Mouse (Mus musculus) megakaryocyte progenitor cell, adult 5-6 weeks (primary cell): ENCODE measurements around the gene Polr2c. TPM values are rescaled to one million over a fixed set of nuclear protein-coding genes. Genes with fewer than 3 reads are reported as not detected.
"Not testable (repeated sequence)": the region's sequence is repeated elsewhere in the genome, so short reads cannot be mapped to it uniquely, and the experiment has no call there.

Experiments used
- ATAC-seq: replicated peaks from 2 replicates; pipeline ENCODE4 v1.8.0; 2016; ENCODE audit warnings: mild to moderate bottlenecking, moderate TSS enrichment, inconsistent platforms; ENCODE audit not compliant: poor library complexity
- total RNA-seq, 2 experiments: library from RNA; stranded (forward) in 1 of 2; stranded (reverse) in 1 of 2; fragments of 157-497, 149-512 nt in 1 of 2; fragments of 200-1000 nt in 1 of 2; gene quantifications; 2 replicates each; pipeline versions ENCODE4 v1.2.3 to v1.2.4; 2015 to 2017

Polr2c gene
- total RNA-seq, 2 experiments from 2014 or later, result 65.0 to 66.4 TPM

GRCm38 (mm10) chr8:94837662-94838574 is 19.3 kb upstream of the Polr2c start, which contains the start of the genes Coq9 and Ciapin1:
Gene Coq9 (plus strand): TSS chr8:94838321.
Gene Ciapin1 (minus strand): TSS chr8:94838358.
- peak; percentile 93 for ATAC-seq

GRCm38 (mm10) chr8:94838600-94838999 is 18.6 kb upstream of the Polr2c start:
- ATAC-seq, result peak; percentile 73

- ATAC-seq, result no peak
These were observed 16.1 kb upstream of the Polr2c start for GRCm38 (mm10) chr8:94841183-94841582.

- ATAC-seq, result no peak
These were observed 7.2 kb upstream of the Polr2c start for GRCm38 (mm10) chr8:94850049-94850448.

DNA sequence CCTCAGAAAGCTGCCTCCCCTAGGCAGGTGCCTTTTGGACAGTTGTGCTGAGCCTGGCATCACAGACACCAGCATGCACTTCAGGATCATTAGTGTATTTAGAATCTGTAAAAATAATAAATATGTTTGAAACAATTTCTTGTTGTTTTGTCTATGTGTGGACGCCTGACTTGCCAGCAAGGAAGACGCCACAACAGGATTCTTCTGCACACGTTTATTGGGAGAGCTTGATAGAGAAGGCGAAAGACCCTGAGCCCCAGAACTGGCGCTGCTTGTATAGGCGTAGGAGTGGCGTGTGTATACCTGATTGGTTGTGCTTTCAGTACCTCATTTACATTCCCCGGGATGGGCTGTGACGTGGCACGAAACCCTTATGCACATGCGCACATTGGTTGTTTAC is 2.5 kb upstream of the Polr2c start:
- not testable (repeated sequence) for ATAC-seq

DNA sequence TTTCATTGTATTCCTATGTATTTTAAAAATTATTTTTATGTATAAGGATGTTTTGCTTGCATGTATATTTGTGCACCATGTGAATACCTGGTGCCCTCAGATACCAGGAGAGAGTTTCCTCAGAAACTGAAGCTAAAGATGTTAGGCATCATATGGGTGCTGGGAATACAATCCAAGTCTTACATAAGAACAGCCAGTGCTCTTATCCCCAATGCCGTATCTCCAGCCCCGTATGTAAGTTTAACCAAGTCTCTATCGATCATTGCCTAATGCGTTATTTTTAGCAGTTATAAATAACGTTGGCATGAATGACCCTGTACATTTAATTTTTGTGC is 272 bp upstream of the Polr2c start:
- 0 out of 2 replicates have a peak, but pooled peaks have one; percentile 10 for ATAC-seq

- peak; percentile 72 for ATAC-seq
These were observed 4.2 kb downstream of the Polr2c start for GRCm38 (mm10) chr8:94861352-94861910.

GRCm38 (mm10) chr8:94862487-94863220 is 5.4 kb downstream of the Polr2c start:
- ATAC-seq, result no peak

DNA sequence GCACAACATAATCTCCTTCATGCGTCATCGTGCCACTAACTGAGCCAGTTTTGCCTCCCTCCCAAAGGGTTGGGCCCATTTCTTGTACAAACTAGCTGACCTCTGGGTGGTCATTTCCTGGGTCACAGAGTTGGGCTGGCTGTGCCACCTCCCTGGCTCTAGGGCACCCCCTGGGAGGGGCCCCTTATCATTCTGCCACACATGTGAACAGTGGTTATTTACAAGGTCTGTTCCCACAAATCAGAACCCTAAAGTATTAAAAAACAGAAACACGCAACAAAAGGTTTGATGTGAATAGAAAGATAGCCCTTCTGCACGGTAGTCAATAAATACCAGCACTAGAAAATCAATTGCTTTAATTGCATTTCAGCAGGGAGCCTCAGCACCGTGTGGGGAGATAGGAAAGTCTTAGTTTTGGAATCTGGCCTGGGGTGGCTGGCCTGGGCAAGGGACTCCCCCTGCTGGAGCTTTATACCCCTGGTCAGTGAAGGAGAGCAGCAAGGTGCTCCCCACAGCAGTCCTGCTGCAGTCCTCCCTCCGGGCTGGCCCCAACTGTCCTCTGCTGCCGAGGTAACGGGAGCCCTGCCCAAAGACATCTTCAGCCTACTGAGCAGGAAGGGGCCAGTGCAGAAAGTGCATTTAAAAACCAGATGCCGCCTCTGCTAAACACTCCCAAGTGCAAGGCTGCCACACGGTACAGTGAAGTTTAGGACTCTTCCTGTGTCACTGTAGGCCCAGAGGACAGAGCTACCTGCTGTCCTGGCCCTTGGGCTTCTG is 6.8 kb downstream of the Polr2c start:
- ATAC-seq, result no peak

- no peak for ATAC-seq
These were observed 8.0 kb downstream of the Polr2c start for GRCm38 (mm10) chr8:94865292-94865691.

DNA sequence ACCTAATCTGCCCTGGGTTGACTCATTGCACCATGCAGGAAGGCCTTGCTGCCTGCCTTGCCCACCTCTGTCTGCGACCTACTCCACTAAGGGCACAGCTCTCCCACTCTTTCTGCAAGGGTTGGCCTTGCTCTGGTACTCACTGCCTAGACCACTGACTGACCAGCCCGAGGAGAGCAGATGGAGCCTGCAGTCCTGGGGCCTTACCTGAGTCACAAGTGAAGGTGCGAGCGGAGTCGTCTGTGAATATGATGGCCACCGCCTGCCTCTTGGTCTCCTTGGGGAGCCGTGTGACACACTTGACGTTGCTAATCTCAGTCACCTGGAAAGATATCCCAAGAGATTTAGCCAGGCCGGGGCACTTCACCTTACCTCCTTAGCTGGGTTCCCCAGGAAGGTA is 9.7 kb downstream of the Polr2c start:
- no peak for ATAC-seq

DNA sequence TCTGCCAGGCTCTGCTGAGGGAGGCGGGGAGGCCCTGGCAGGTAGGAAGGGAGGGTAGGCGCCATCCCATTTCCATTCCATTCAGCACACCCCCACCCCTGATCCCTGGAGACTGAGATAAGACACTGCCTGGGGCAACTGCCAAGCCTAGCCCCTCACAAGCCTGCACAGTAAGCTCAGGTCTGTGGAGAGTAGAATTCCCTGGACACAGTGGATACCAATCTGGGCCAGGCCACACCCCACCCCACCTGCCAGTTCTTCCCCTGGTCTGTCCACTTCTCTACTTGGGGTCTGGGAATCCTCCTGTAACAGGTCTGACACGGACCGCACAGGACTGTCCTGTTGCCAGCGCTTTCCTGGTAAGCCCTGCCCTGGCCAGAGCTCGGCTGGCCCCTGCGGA is 11.9 kb downstream of the Polr2c start:
- no peak for ATAC-seq

DNA sequence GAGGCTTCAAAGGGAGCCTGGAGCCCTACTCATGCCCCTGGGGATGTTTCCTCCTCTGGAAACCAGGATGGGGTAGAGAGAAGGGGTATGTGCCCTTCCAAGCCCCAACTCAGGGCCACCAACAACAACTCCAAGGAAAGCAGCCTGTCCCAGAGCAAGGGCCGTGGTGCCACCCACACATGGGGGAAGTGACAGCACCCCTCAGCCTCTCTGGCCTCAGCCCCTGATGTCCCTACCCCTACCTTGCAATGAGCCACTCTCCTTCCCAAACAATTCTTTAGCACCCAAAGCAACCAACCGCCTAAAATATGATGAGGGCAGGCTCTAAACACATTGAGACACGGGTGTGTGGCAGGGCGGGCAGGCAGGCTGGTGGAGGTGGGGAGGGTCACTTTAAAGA is 12.8 kb downstream of the Polr2c start:
- no peak for ATAC-seq

GRCm38 (mm10) chr8:94870474-94871107 is 13.3 kb downstream of the Polr2c start:
- peak; percentile 16; the same call in 1 of the 2 replicates for ATAC-seq

DNA sequence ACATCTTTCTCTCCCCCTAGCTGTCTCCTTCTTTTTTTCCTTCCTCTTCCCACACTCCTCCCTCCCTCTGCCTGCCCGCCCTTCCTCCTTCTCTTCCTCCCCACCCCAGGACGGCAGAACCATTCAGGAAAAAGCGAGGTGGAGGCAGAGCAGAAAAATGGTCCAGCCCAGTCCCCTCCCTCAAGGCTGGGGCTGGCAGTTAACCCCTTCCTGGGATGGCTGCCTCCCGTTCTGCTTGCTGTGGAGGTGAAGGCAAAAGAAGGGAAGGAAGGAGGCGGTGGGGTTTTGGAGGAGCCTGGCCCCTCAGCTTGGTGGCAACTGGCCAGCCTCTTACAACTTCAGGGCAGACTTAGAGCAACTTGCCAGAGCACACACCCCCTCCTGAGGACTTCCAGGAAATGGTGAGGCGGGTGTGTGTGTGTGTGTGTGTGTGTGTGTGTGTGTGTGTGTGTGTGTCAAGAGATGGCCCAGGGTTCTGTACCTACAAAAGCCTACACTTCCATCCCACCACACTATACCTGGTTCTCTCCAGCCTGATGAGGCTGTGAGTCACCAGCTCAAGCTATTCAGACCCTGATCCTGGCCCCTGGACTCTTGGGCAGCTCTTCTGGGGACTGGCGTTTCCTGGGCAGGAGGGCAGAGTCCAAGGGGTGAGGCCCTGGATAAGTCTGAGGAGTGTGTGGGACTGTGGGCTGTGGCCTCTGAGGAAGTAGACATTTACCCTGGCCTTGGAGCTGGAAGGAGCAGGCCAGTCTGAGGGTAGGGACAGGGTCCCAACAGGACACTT is 14.1 kb downstream of the Polr2c start:
- ATAC-seq, result peak; percentile 14; the same call in 1 of the 2 replicates

DNA sequence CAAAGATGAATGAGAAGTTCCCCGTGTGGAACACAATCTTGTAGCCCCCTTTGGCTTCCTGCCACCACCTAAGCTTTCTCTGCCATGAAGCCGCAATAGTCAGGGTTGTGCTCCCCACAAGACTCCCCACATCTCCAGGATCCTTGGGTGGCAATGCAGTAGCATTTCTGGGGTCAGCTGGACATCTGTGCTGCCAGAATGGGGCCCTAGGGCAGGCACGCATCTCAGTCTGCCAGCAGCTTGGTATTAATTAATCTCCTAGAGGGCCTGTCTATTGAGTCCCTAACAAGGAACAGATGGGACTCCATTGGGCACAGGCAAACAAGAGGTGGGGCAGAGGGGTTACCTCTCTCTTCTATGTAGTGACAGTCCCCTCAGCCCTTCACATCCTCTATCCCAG is 14.9 kb downstream of the Polr2c start:
- no peak for ATAC-seq

DNA sequence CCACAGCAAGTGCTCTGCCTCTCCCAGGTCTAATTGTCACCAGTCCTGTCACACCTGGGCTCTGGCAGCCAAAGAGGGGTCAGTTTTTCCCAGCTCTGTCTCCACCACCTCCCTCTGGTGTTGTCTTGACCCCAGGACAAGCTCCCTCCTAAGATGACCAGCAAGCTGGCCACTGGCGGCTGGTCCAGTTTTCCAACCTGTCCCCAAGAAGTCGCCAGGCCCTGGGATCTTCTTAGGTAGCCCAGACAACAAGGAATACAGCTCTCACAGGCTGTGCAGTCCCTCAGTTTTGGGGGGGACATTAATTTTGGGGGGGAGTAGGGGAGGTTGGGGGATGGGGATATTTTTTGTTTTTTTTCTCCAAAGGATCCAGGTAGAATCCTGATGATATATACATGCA is 15.3 kb downstream of the Polr2c start:
- ATAC-seq, result no peak

- peak; percentile 58 for ATAC-seq
These were observed 17.1 kb downstream of the Polr2c start for GRCm38 (mm10) chr8:94874358-94874757.

DNA sequence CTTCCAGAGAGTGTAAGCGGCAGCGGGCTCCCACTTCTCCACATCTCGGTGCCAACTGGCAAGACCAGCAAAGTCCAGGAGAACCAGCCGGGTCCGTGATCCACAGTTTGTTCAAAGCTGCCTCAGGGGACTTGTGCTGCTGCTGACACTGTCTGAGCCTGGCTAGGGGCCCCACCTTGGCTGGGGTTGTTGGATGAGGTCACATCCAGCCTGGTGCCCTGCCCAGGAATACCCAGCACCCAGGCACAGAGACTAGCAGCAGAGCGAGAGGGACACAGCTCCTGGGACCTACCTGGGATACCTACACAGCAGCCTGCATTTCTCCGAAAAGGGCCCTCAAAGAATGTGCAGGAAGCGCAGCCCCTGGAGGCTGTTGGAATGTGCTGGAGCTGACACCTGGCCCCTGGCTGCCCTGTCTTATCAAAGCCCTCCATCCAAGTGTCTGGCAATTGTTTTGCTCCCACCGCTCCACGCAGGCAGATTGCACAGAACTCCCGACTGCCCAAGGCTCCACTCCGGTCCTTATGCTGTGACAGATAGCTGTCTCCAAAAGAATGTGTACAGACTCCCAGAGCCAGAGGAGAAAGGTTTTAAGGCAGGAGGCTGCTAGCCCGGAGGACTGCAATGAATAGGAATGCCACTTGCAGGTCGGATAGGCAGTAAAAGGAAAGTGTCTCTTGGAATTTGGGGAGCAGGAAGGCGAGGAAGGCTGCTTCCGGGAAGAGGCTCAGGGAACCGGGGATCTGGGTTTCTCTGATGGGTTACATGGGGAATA is 18.0 kb downstream of the Polr2c start:
- no peak for ATAC-seq
